22 mouse cellular contexts compared by ENCODE assay signal in genomic region chr1:132820136-132820535, GRCm38 (mm10). TPM values are rescaled to one million over a fixed set of nuclear protein-coding genes. Genes with fewer than 3 reads are reported as not detected.
DNase-seq lines count a peak whose midpoint lies in the region; ATAC-seq and TF ChIP-seq lines count a peak whose summit lies in the region.
"Had no signal": no experiment of that assay in that cellular context is flagged by ENCODE, and none has a peak within 500 bp of the region (broad histone marks: within the 10 kb centered on the region; RNA-seq: fewer than 3 reads in every experiment).

No protein-coding gene starts in this region.

- 36% methylated on average over 8 of the region's 8 CpGs for WGBS in hindbrain, embryonic 16.5 days
- WGBS in hindbrain, embryonic 12.5 days, result 62% methylated on average over 8 of the region's 8 CpGs
- 54% methylated on average over 8 of the region's 8 CpGs for WGBS in midbrain, embryonic 10.5 days
- 38% methylated on average over 8 of the region's 8 CpGs for WGBS in midbrain, embryonic 13.5 days
- 42% methylated on average over 8 of the region's 8 CpGs for WGBS in embryonic facial prominence, embryonic 14.5 days

- H3K9ac ChIP-seq in hindbrain, embryonic 16.5 days (ENCODE audit: low read depth, low read length), result no peak overlapping the region
- H3K9ac ChIP-seq in hindbrain, embryonic 12.5 days, result no peak overlapping the region
- H3K9ac ChIP-seq in midbrain, embryonic 13.5 days (replicated peaks), result no peak overlapping the region
- H3K9ac ChIP-seq in embryonic facial prominence, embryonic 14.5 days (ENCODE audit: low read depth, low read length), result no peak overlapping the region
- H3K9ac ChIP-seq: embryonic facial prominence, embryonic 15.5 days; heart, embryonic 13.5 days; hindbrain, embryonic 15.5 days had no signal

- DNase-seq in midbrain, embryonic 10.5 days (ENCODE audit: low spot score), result no peak
- DNase-seq in brain, embryonic 14.5 days (ENCODE audit: low read depth), result peak; percentile 61
- DNase-seq in embryonic facial prominence, embryonic 14.5 days (ENCODE audit: low spot score), result no peak
- DNase-seq in gastrocnemius, postnatal 25 days, result no peak
- DNase-seq in spleen, postnatal 10 days (ENCODE audit: low spot score in 2 of 2), result no peak
- DNase-seq: adrenal gland, adult 2 months; adrenal gland, postnatal 25 days; cerebellum, adult 8-10 months; cerebellum, postnatal 25 days; gastrocnemius, adult 2 months; gastrocnemius, postnatal 36 days; heart, adult 11 months; heart, postnatal 36 days had no signal

- peaks cover 2% of the 10 kb centered on the region; the same call in 1 of the 2 replicates for H3K4me1 ChIP-seq in hindbrain, embryonic 16.5 days (ENCODE audit: control insufficient read depth, insufficient read depth, low read depth, low read length)
- peaks cover 12% of the 10 kb centered on the region; the same call in 1 of the 2 replicates for H3K4me1 ChIP-seq in hindbrain, embryonic 12.5 days
- peaks cover 25% of the 10 kb centered on the region for H3K4me1 ChIP-seq in midbrain, embryonic 10.5 days
- H3K4me1 ChIP-seq in midbrain, embryonic 13.5 days (replicated peaks), result peaks cover 17% of the 10 kb centered on the region
- H3K4me1 ChIP-seq in embryonic facial prominence, embryonic 14.5 days (ENCODE audit: control insufficient read depth, insufficient read depth, low read length), result no peaks in the 10 kb centered on the region
- H3K4me1 ChIP-seq: heart, embryonic 13.5 days had no signal

- TF ChIP-seq CTCF in brain, embryonic 14.5 days (IDR thresholded peaks at IDR 0.05; ENCODE audit: borderline replicate concordance, extremely low read depth, insufficient read depth, insufficient read length), result no peak

- peak; percentile 48 for ATAC-seq in hindbrain, embryonic 16.5 days
- no peak for ATAC-seq in hindbrain, embryonic 12.5 days (ENCODE audit: low FRiP score)
- ATAC-seq in midbrain, embryonic 13.5 days, result no peak
- ATAC-seq in embryonic facial prominence, embryonic 14.5 days (ENCODE audit: low read depth), result 0 out of 2 replicates have a peak, but pooled peaks have one; percentile 22
- ATAC-seq: forebrain, embryonic 14.5 days had no signal

- TF ChIP-seq POLR2A in brain, embryonic 14.5 days (IDR thresholded peaks at IDR 0.05; ENCODE audit: borderline replicate concordance, extremely low read depth, insufficient read depth, insufficient read length, poor library complexity, severe bottlenecking), result no peak

- H3K27ac ChIP-seq in hindbrain, embryonic 16.5 days (ENCODE audit: low read depth, low read length), result no peak overlapping the region
- H3K27ac ChIP-seq in hindbrain, embryonic 12.5 days, result no peak overlapping the region
- H3K27ac ChIP-seq in midbrain, embryonic 10.5 days (replicated peaks), result peak overlapping the region; percentile 46; the same call in 1 of the 2 replicates
- H3K27ac ChIP-seq in midbrain, embryonic 13.5 days, result no peak overlapping the region; the same call in 1 of the 2 replicates
- no peak overlapping the region for H3K27ac ChIP-seq in embryonic facial prominence, embryonic 14.5 days (replicated peaks; ENCODE audit: low read depth, low read length)
- H3K27ac ChIP-seq: embryonic facial prominence, embryonic 15.5 days; forebrain, embryonic 10.5 days; gastrocnemius, adult 2 months; heart, embryonic 13.5 days; hindbrain, embryonic 15.5 days had no signal

- no peak overlapping the region for H3K4me2 ChIP-seq in hindbrain, embryonic 16.5 days (ENCODE audit: low read length)
- H3K4me2 ChIP-seq in hindbrain, embryonic 12.5 days (replicated peaks), result no peak overlapping the region
- H3K4me2 ChIP-seq in midbrain, embryonic 13.5 days (replicated peaks), result no peak overlapping the region
- H3K4me2 ChIP-seq in embryonic facial prominence, embryonic 14.5 days (ENCODE audit: low read depth, low read length), result no peak overlapping the region
- H3K4me2 ChIP-seq: embryonic facial prominence, embryonic 15.5 days; heart, embryonic 13.5 days; hindbrain, embryonic 15.5 days had no signal

- no peak overlapping the region for H3K4me3 ChIP-seq in hindbrain, embryonic 16.5 days (ENCODE audit: low read length)
- no peak overlapping the region for H3K4me3 ChIP-seq in hindbrain, embryonic 12.5 days
- no peak overlapping the region for H3K4me3 ChIP-seq in midbrain, embryonic 10.5 days
- H3K4me3 ChIP-seq in midbrain, embryonic 13.5 days (replicated peaks), result no peak overlapping the region
- no peak overlapping the region for H3K4me3 ChIP-seq in embryonic facial prominence, embryonic 14.5 days (ENCODE audit: low read depth, low read length)
- H3K4me3 ChIP-seq: embryonic facial prominence, embryonic 15.5 days; erythroblast, embryonic 14.5 days; forebrain, embryonic 10.5 days; gastrocnemius, adult 2 months; heart, embryonic 13.5 days; hindbrain, embryonic 15.5 days had no signal

- no peaks in the 10 kb centered on the region for H3K36me3 ChIP-seq in hindbrain, embryonic 16.5 days (ENCODE audit: control insufficient read depth, insufficient read depth, low read length)
- no peaks in the 10 kb centered on the region for H3K36me3 ChIP-seq in hindbrain, embryonic 12.5 days
- no peaks in the 10 kb centered on the region for H3K36me3 ChIP-seq in midbrain, embryonic 10.5 days
- no peaks in the 10 kb centered on the region for H3K36me3 ChIP-seq in midbrain, embryonic 13.5 days
- no peaks in the 10 kb centered on the region for H3K36me3 ChIP-seq in embryonic facial prominence, embryonic 14.5 days (ENCODE audit: control insufficient read depth, insufficient read depth, low read length)
- H3K36me3 ChIP-seq: embryonic facial prominence, embryonic 15.5 days; forebrain, embryonic 10.5 days; heart, embryonic 13.5 days; hindbrain, embryonic 15.5 days had no signal

- H3K9me3 ChIP-seq in hindbrain, embryonic 16.5 days (ENCODE audit: control insufficient read depth, low read length), result no peaks in the 10 kb centered on the region
- no peaks in the 10 kb centered on the region for H3K9me3 ChIP-seq in hindbrain, embryonic 12.5 days (replicated peaks)
- H3K9me3 ChIP-seq in midbrain, embryonic 10.5 days (replicated peaks), result no peaks in the 10 kb centered on the region
- H3K9me3 ChIP-seq in midbrain, embryonic 13.5 days, result no peaks in the 10 kb centered on the region
- H3K9me3 ChIP-seq in embryonic facial prominence, embryonic 14.5 days (ENCODE audit: control insufficient read depth, low read length), result no peaks in the 10 kb centered on the region
- H3K9me3 ChIP-seq: embryonic facial prominence, embryonic 15.5 days; forebrain, embryonic 10.5 days; heart, embryonic 13.5 days; hindbrain, embryonic 15.5 days had no signal

- H3K27me3 ChIP-seq in hindbrain, embryonic 16.5 days (replicated peaks; ENCODE audit: control insufficient read depth, insufficient read depth, low read length), result no peaks in the 10 kb centered on the region
- H3K27me3 ChIP-seq in hindbrain, embryonic 12.5 days, result no peaks in the 10 kb centered on the region
- no peaks in the 10 kb centered on the region; the same call in 1 of the 2 replicates for H3K27me3 ChIP-seq in midbrain, embryonic 10.5 days (ENCODE audit: low read depth, poor library complexity, severe bottlenecking)
- no peaks in the 10 kb centered on the region for H3K27me3 ChIP-seq in midbrain, embryonic 13.5 days
- H3K27me3 ChIP-seq in embryonic facial prominence, embryonic 14.5 days (replicated peaks; ENCODE audit: control insufficient read depth, insufficient read depth, low read length), result no peaks in the 10 kb centered on the region
- H3K27me3 ChIP-seq: embryonic facial prominence, embryonic 15.5 days; hindbrain, embryonic 15.5 days had no signal

RNA-seq across cellular contexts. Expression of gene Lrrn2, which starts 59.9 kb away (rescaled TPM):
- polyA plus RNA-seq in hindbrain, embryonic 16.5 days (2015; fragmentation: Nextera tagmentation; extraction: Ambion mirVana), result 56.5 and 57.7 TPM in 2 replicates
- polyA plus RNA-seq in hindbrain, embryonic 12.5 days (2016; fragmentation: Nextera tagmentation; extraction: Ambion mirVana), result 17.0 and 18.8 TPM in 2 replicates
- 7.6 and 10.2 TPM in 2 replicates for polyA plus RNA-seq in midbrain, embryonic 10.5 days (2016; fragmentation: Nextera tagmentation; extraction: Ambion mirVana)
- 29.8 and 30.3 TPM in 2 replicates for polyA plus RNA-seq in midbrain, embryonic 13.5 days (2015; fragmentation: Nextera tagmentation; extraction: Ambion mirVana)
- 43.4 and 54.4 TPM in 2 replicates for polyA plus RNA-seq in brain, embryonic 14.5 days (2012; rRNA removed)
- polyA plus RNA-seq in embryonic facial prominence, embryonic 14.5 days (2014; fragmentation: Nextera tagmentation; extraction: Ambion mirVana), result 7.0 and 10.2 TPM in 2 replicates
- total RNA-seq in gastrocnemius, postnatal 25 days (2021), result 1 to 10 TPM; 1.1 to 1.3 TPM
- polyA plus RNA-seq: erythroblast, embryonic 14.5 days had no signal

Comparison
In these comparisons a context has a peak if more than half of its experiments do, and no peak if none do; other contexts are left out.
1. ATAC-seq: peak in hindbrain, embryonic 16.5 days (single experiment) and embryonic facial prominence, embryonic 14.5 days (single experiment); none in hindbrain, embryonic 12.5 days (single experiment) and midbrain, embryonic 13.5 days (single experiment).